Mouse (Mus musculus) splenic B cell, adult 2 months (primary cell): ENCODE data around the gene Abo.
"Not testable (repeated sequence)": the region's sequence is repeated elsewhere in the genome, so short reads cannot be mapped to it uniquely, and the experiment has no call there.

Source experiments
- DNase-seq: peaks from one replicate; pipeline ENCODE4 v3.0.0-alpha.2; 2011; ENCODE audit warnings: low read depth, low spot score
- H3K27me3 ChIP-seq: 2 replicates; pipeline ENCODE4 v1.6.1; 2012; ENCODE audit warnings: mild to moderate bottlenecking, low read length, moderate library complexity, mixed read lengths; ENCODE audit not compliant: control insufficient read depth, poor library complexity, insufficient read depth, severe bottlenecking
- H3K36me3 ChIP-seq: 2 replicates; pipeline ENCODE4 v1.6.1; 2012; ENCODE audit warnings: mild to moderate bottlenecking, low read length, moderate library complexity, mixed read lengths; ENCODE audit not compliant: control insufficient read depth, poor library complexity, insufficient read depth, severe bottlenecking

Gene Abo

DNA sequence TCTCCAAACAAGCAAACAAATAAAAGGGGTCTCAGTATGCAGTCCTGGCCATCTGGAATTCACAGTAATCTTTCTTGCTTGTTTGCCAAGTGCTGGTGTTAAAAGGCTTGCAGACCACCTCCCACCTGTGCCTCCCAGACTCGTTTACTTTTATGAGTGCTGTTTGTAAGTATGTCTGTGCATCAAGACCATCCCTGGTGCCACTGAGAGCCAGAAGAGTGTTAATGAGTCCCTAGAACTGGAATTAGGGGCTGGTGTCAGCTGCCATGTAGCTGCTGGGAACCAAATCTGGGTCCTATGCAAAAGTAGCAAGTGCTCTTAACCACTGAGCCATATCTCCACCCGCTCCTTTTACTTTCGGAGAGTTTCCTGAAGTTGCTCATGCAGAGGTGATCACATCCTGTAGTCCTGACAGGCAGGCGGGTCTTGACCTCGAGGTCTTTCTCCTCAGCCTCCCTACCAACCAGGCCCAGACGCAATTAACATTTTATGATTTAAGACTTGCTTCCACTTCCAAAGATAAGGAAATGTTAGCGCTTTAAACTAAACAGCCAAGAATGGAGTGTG is 37.1 kb upstream of the Abo start:
- Histone ChIP-seq H3K36me3 (peaks cover 6% of the 10 kb centered on the region; the same call in 1 of the 2 replicates), H3K27me3 (no peaks in the 10 kb centered on the region)
- peak; percentile 52 for DNase-seq

DNA sequence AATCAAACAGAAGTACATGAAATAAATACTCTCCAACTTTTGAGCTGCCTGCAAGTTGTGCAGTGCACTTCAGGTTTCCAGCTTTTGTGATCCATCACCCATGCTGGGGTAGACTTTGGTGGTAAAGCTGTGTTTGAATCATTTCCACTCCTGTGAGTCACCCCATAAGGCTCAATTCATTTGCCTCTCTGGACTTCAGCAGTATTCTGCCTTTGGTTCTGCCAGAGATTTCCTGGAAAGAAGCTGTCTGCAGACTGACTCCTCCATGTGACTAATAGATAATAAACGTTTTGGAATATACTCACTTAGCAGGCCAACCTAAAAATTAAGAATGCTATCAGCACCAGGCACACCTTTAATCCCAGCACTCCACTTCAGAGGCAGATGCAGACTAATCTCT is 36.0 kb upstream of the Abo start:
- Histone ChIP-seq H3K36me3 (peaks cover 6% of the 10 kb centered on the region; the same call in 1 of the 2 replicates), H3K27me3 (no peaks in the 10 kb centered on the region)
- DNase-seq = no peak

- Histone ChIP-seq H3K36me3 (peaks cover 19% of the 10 kb centered on the region; the same call in 1 of the 2 replicates), H3K27me3 (no peaks in the 10 kb centered on the region)
- no peak for DNase-seq
Measured at GRCm38 (mm10) chr2:26895898-26896297, 31.1 kb upstream of the Abo start.

DNA sequence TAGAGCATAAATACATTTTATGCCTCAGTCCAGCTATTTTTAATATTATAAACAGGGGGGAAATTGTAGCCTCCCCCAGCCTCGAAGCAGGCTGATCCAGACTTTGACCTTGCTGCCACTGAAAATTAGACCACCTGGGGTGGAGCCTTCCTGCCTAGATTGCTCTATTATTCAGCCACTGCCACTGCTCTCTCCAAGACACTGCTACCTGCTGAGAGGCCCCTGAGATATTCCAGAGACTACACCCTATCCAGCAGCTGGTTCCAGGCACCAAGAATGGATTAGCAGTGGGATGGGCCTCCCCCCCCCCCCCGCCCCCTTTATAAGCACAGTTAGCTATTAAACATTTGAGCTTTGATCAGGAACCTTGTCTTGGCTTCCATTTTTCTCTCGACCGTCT is 21.4 kb upstream of the Abo start:
- not testable (repeated sequence) for H3K27me3 ChIP-seq, DNase-seq, H3K36me3 ChIP-seq

DNA sequence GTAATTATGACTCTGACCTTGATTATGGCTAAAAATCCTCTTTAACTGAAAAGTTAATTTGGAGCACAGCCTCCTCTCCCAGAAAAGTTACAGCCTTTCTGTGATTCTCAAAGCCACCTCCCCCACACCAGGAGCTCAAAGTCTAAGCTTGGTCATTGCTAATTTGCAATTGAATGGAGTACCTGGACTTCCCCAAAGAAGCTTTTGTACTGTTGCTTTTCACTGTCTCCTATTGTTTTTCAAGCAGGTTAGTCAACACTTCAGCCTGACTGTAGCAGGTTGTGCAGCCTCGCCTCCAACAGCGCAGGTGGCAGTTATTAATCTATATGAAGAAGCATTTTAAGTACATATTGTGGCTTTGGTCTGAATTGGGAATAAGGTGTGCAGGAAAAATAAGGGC is 20.8 kb upstream of the Abo start:
- DNase-seq, H3K27me3 ChIP-seq, H3K36me3 ChIP-seq: not testable (repeated sequence)

- no peak for DNase-seq
- H3K27me3 ChIP-seq = no peaks in the 10 kb centered on the region
Measured at GRCm38 (mm10) chr2:26878571-26878970, 13.8 kb upstream of the Abo start.

GRCm38 (mm10) chr2:26870666-26871065 is 5.9 kb upstream of the Abo start:
- Histone ChIP-seq H3K27me3 (no peaks in the 10 kb centered on the region; the same call in 1 of the 2 replicates), H3K36me3 (no peaks in the 10 kb centered on the region)
- no peak for DNase-seq

More at GRCm38 (mm10) chr2:26878571-26878970, 13.8 kb upstream of the Abo start:
- no peaks in the 10 kb centered on the region for H3K36me3 ChIP-seq

DNA sequence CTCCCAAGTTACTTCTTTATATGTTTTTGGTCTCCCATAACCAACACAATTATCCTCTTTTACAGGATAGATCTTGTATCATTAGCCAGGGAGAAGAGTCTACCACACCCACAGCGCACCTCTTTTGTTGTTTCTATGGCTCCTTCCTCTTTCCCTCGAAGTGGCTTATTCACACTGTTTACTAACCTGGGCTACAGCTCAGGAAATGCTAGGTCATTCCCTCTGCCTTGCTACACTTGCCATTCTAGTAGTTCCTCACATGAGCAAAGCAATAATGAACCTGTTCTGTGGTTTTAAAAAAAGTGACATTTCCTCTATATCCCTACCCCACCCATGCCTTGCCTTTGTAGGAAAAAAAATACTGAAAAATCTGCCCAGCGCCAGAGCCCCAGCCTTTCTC is 1.9 kb downstream of the Abo start:
- H3K36me3 ChIP-seq = no peaks in the 10 kb centered on the region

GRCm38 (mm10) chr2:26847706-26848105 is 17.1 kb downstream of the Abo start:
- no peaks in the 10 kb centered on the region for H3K36me3 ChIP-seq
- peak; percentile 53 for DNase-seq
- H3K27me3 ChIP-seq = no peaks in the 10 kb centered on the region

More for the DNA sequence above, 1.9 kb downstream of the Abo start:
- DNase-seq = no peak
- no peaks in the 10 kb centered on the region; the same call in 1 of the 2 replicates for H3K27me3 ChIP-seq

DNA sequence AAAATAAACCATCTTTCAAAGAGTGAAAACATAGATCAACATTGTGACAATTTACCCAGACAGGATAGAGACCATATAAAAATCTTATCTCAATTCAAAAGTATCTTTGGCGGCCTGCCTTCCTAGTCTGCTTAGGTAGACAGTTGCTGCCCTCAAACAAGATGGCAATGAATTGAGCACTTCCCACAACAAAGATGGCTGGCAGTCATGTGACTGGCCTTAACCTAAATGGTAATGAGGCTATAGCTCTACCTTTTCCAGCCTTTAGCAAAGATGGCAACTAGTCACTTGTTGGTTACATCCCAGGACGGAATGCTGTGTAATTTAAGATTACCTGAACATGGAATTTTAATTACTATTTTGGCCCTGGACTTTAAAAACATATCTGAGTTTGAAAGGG is 32.3 kb downstream of the Abo start:
- no peak for DNase-seq
- H3K36me3 ChIP-seq = no peaks in the 10 kb centered on the region
- no peaks in the 10 kb centered on the region for H3K27me3 ChIP-seq

DNA sequence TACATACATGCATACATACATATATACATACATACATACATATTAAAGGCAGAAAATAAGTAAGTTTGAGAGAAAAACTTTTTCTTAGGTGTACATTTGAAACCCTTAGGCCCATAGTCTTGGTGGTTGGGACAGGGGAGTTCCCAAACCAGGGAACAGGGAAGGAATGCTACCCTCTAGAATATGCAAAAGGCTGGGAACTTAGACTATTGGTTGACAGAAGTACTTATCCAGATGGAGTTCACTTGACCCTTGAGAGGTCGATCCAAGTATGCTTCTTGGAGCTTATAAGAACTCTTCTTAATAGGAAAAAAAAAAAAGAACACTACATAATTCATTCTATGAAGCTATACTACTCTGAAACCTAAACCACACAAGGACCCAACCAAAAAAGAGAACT is 36.7 kb downstream of the Abo start:
- Histone ChIP-seq H3K36me3 (no peaks in the 10 kb centered on the region), H3K27me3 (no peaks in the 10 kb centered on the region)
- DNase-seq = no peak

- Histone ChIP-seq H3K27me3 (no peaks in the 10 kb centered on the region), H3K36me3 (no peaks in the 10 kb centered on the region)
- DNase-seq = no peak
Measured at GRCm38 (mm10) chr2:26827261-26827975, 37.4 kb downstream of the Abo start.
